ENCODE assay signal across 8 mouse cellular contexts in the genomic region with DNA sequence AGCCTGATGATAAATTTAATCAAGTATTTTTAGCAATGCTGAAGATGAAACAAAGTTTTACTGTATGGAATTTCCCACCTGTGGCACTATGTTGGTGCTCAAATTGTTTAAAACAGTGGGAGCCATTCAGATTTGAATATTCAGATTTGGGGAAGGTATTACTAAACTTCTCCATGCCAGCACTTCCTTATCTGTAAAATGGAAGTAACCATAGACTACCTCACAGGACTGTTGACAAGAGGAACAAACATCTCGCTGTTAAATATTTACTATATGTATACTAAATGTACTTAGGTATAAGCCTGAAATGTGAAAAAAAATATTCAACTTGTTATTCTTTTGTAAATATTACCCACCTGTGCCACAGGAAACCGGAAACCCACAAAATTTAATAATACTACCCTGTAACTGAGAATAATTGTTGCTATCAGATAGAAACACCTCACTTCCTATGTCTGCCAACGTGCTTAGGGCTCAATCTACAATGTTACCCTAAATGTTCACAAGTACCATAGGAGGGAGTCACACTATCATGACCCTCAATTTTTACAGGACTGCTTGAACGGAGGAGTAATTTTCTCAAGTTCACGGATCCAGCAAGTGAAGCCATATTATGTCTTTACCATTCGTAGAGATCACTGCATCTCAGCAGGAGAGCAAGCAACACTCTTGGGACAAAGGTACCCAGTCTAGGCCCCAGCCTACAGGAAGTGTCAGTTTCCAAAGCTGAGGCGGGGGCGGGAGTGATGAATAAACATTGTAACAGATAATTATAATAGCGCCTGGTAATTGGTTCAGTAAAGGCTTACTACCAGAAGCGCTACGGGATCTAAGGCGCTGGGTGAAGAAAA. TPM values are rescaled to one million over a fixed set of nuclear protein-coding genes. Genes with fewer than 3 reads are reported as not detected.
A peak's percentile ranks its signal among the peaks of the same experiment; 100 is the strongest.
DNase-seq lines count a peak whose midpoint lies in the region; ATAC-seq and TF ChIP-seq lines count a peak whose summit lies in the region.

No protein-coding gene starts in this region.

- peak overlapping the region; percentile 98 for H3K4me2 ChIP-seq in CH12.LX (ENCODE audit: insufficient read depth, low read depth, poor library complexity, severe bottlenecking)
- H3K4me2 ChIP-seq in forebrain, embryonic 16.5 days (ENCODE audit: low read length), result peak overlapping the region; percentile 70

- in situ Hi-C loops in CH12.LX (cut with MboI; ENCODE audit: low pct_ligation_motif_present, low pct_unique_long_range_greater_than_20kb, low sequenced_read_pairs), result loop anchor here (10.0 kb wide), 1 partner anchor 51 kb away; a partner anchor contains a TSS

- no peak for TF ChIP-seq RAD21 in CH12.LX (IDR thresholded peaks at IDR 0.05; ENCODE audit: low read depth, low read length)

- H3K4me1 ChIP-seq in heart, adult 2 months (ENCODE audit: control insufficient read depth, insufficient read depth, low read length), result peaks cover 1% of the 10 kb centered on the region
- peaks cover 4 to 31% of the 10 kb centered on the region in 2 experiments; a peak in 3 of 4 replicates for H3K4me1 ChIP-seq in CH12.LX (ENCODE audit: control insufficient read depth in 1 of 2, insufficient read depth in 2 of 2)
- H3K4me1 ChIP-seq in forebrain, embryonic 16.5 days (replicated peaks; ENCODE audit: control insufficient read depth, insufficient read depth, low read length), result peaks cover 13% of the 10 kb centered on the region

- no peaks in the 10 kb centered on the region for H3K79me2 ChIP-seq in heart, adult 2 months (replicated peaks; ENCODE audit: control insufficient read depth, insufficient read depth, low read length)
- H3K79me2 ChIP-seq in CH12.LX (replicated peaks; ENCODE audit: control insufficient read depth, extremely low read depth, insufficient read depth, poor library complexity, severe bottlenecking), result peaks cover 4% of the 10 kb centered on the region; the same call in 1 of the 2 replicates

- WGBS in heart, adult 2 months, result 14% methylated on average over 12 of the region's 12 CpGs
- 15% methylated on average over 12 of the region's 12 CpGs for WGBS in forebrain, embryonic 16.5 days

- peak overlapping the region; percentile 88 for H3K9ac ChIP-seq in heart, adult 2 months (ENCODE audit: low read depth, low read length)
- peak overlapping the region; percentile 74 for H3K9ac ChIP-seq in CH12.LX (ENCODE audit: insufficient read depth, low read depth)
- peak overlapping the region; percentile 84 for H3K9ac ChIP-seq in forebrain, embryonic 16.5 days (replicated peaks; ENCODE audit: low read depth, low read length)

- no peak for TF ChIP-seq EP300 in heart, adult 2 months (IDR thresholded peaks at IDR 0.05; ENCODE audit: insufficient read depth, low read depth, low read length)
- peak; percentile 88 for TF ChIP-seq EP300 in CH12.LX (IDR thresholded peaks at IDR 0.05; ENCODE audit: low read length)

- H3K4me3 ChIP-seq in heart, adult 2 months, result peak overlapping the region; percentile 93
- peak overlapping the region; percentile 68 to 96 (median 87) for H3K4me3 ChIP-seq in CH12.LX (replicated peaks in 1 of 3; ENCODE audit: low read depth in 2 of 3, low read length in 2 of 3, poor library complexity in 1 of 3)
- peak overlapping the region; percentile 87 for H3K4me3 ChIP-seq in forebrain, embryonic 16.5 days (replicated peaks; ENCODE audit: low read length)

- H3K9me3 ChIP-seq in CH12.LX (replicated peaks; ENCODE audit: low read length), result no peaks in the 10 kb centered on the region
- H3K9me3 ChIP-seq in forebrain, embryonic 16.5 days (ENCODE audit: control insufficient read depth, low read length), result no peaks in the 10 kb centered on the region

- no peak for DNase-seq in heart, adult 2 months
- no peak for DNase-seq in heart, adult 9 months (ENCODE audit: low spot score in 2 of 2)
- peak; percentile 81 for DNase-seq in CH12.LX (ENCODE audit: extremely low read depth)
- peak; percentile 48 for DNase-seq in lung, postnatal 25 days (ENCODE audit: low spot score)
- no peak for DNase-seq in right cerebral cortex, adult 2 months (ENCODE audit: low spot score in 2 of 2)
- DNase-seq in cerebellum, adult 8-10 months, result no peak
- DNase-seq in left cerebral cortex, postnatal 25 days (ENCODE audit: low spot score in 2 of 2), result no peak

- intact Hi-C loops in heart, adult 2 months (cut with DNase I), result loop anchor here (5.0 kb wide), 1 partner anchor 54 kb away; a partner anchor contains a TSS
- intact Hi-C loops in left cerebral cortex, postnatal 25 days (cut with DNase I), result no loop called here

- H3K36me3 ChIP-seq in heart, adult 2 months (ENCODE audit: control insufficient read depth, insufficient read depth, low read length), result no peaks in the 10 kb centered on the region; the same call in none of the 2 replicates
- H3K36me3 ChIP-seq in CH12.LX (replicated peaks in 1 of 2; ENCODE audit: control insufficient read depth in 1 of 2, insufficient read depth in 1 of 2, low read length in 1 of 2), result peaks cover 18 to 28% of the 10 kb centered on the region in 2 experiments
- peaks cover 5% of the 10 kb centered on the region; the same call in 1 of the 2 replicates for H3K36me3 ChIP-seq in forebrain, embryonic 16.5 days (ENCODE audit: control insufficient read depth, insufficient read depth)

- dilution Hi-C loops in CH12.LX (cut with MboI; ENCODE audit: extremely low pct_ligation_motif_present, extremely low pct_unique_long_range_greater_than_20kb, low sequenced_read_pairs), result no loop called here

- no peak for TF ChIP-seq CTCF in heart, adult 2 months (IDR thresholded peaks at IDR 0.05)
- TF ChIP-seq CTCF in CH12.LX (conservative IDR thresholded peaks at IDR 0.05 in 1 of 2, IDR thresholded peaks at IDR 0.05 in 1 of 2; ENCODE audit: low read depth in 2 of 2, low read length in 2 of 2), result no peak

- H3K27ac ChIP-seq in heart, adult 2 months, result peak overlapping the region; percentile 87
- H3K27ac ChIP-seq in CH12.LX (ENCODE audit: insufficient read depth, low read depth), result peak overlapping the region; percentile 99
- peak overlapping the region; percentile 72 for H3K27ac ChIP-seq in forebrain, embryonic 16.5 days (ENCODE audit: low read length)

- ATAC-seq in forebrain, embryonic 16.5 days, result peak; percentile 69

- no peak for TF ChIP-seq POLR2A in heart, adult 2 months (IDR thresholded peaks at IDR 0.05; ENCODE audit: insufficient read depth, low read depth, low read length)
- no peak; the same call in 1 of the 2 replicates for TF ChIP-seq POLR2A in CH12.LX (IDR thresholded peaks at IDR 0.05; ENCODE audit: low read depth, low read length)

- H3K27me3 ChIP-seq in heart, adult 2 months (ENCODE audit: control insufficient read depth, insufficient read depth, low read length), result no peaks in the 10 kb centered on the region
- no peaks in the 10 kb centered on the region for H3K27me3 ChIP-seq in CH12.LX (replicated peaks)
- no peaks in the 10 kb centered on the region for H3K27me3 ChIP-seq in forebrain, embryonic 16.5 days (replicated peaks; ENCODE audit: control insufficient read depth, insufficient read depth, low read length)

TF ChIP-seq in CH12.LX, 34 proteins besides CTCF, POLR2A, EP300 and RAD21 (continues in another document):
- TF ChIP-seq CHD1 (IDR thresholded peaks at IDR 0.05; ENCODE audit: low read depth, low read length), result peak; percentile 75
- TF ChIP-seq ELF1 (IDR thresholded peaks at IDR 0.05; ENCODE audit: low read depth, low read length), result peak; percentile 86
- peak; percentile 71 for TF ChIP-seq JUN (IDR thresholded peaks at IDR 0.05; ENCODE audit: insufficient read depth, low read depth, low read length)
- TF ChIP-seq MAFK (IDR thresholded peaks at IDR 0.05; ENCODE audit: insufficient replicate concordance, low read length), result no peak
- TF ChIP-seq MYC (IDR thresholded peaks at IDR 0.05; ENCODE audit: low read depth, low read length), result 0 out of 2 replicates have a peak, but pooled peaks have one; percentile 29
- no peak for TF ChIP-seq PAX5 (IDR thresholded peaks at IDR 0.05; ENCODE audit: low read length)

RNA-seq across cellular contexts. Expression of a gene that starts 0.6 kb away (rescaled TPM):
- 10 to 100 TPM; 47.6 to 60.6 TPM for total RNA-seq in heart, adult 2 months (2021)
- polyA plus RNA-seq in heart, adult 2 months (2012; rRNA removed), result 61.3 and 72.4 TPM in 2 replicates
- 51.4 and 60.0 TPM in 2 replicates for total RNA-seq in CH12.LX (2012; rRNA removed)
- total RNA-seq in CH12.LX (2014; rRNA removed), result 27.9 and 28.7 TPM in 2 replicates
- polyA plus RNA-seq in CH12.LX (2012; ENCODE audit: insufficient read length, low read depth), result 64.1 and 79.8 TPM in 2 replicates
- polyA plus RNA-seq in forebrain, embryonic 16.5 days (2015; fragmentation: Nextera tagmentation; extraction: Ambion mirVana), result 30.8 and 34.3 TPM in 2 replicates
- total RNA-seq in left cerebral cortex, postnatal 25 days (2021), result 10 to 100 TPM; 20.6 to 26.9 TPM

RNA-seq across cellular contexts. Expression of a gene that starts 12.6 kb away (rescaled TPM):
- total RNA-seq in heart, adult 2 months (2021), result not detected
- not detected in 2 replicates for polyA plus RNA-seq in heart, adult 2 months (2012; rRNA removed)
- total RNA-seq in CH12.LX (2012; rRNA removed), result 0.08 and 0.29 TPM in 2 replicates
- not detected in 2 replicates for total RNA-seq in CH12.LX (2014; rRNA removed)
- 0.18 TPM in 1 of 2 replicates, not detected in the other for polyA plus RNA-seq in CH12.LX (2012; ENCODE audit: insufficient read length, low read depth)
- polyA plus RNA-seq in forebrain, embryonic 16.5 days (2015; fragmentation: Nextera tagmentation; extraction: Ambion mirVana), result 21.0 and 27.7 TPM in 2 replicates
- 1 to 10 TPM; 3.5 to 6.6 TPM for total RNA-seq in left cerebral cortex, postnatal 25 days (2021)

RNA-seq across cellular contexts. Expression of a gene that starts 31.9 kb away (rescaled TPM):
- 10 to 100 TPM; 11.2 to 16.5 TPM for total RNA-seq in heart, adult 2 months (2021)
- polyA plus RNA-seq in heart, adult 2 months (2012; rRNA removed), result 23.5 and 26.5 TPM in 2 replicates
- total RNA-seq in CH12.LX (2012; rRNA removed) (0.08 and 0.17 TPM in 2 replicates), CH12.LX (2014; rRNA removed) (0.08 and 0.11 TPM in 2 replicates)
- polyA plus RNA-seq in CH12.LX (2012; ENCODE audit: insufficient read length, low read depth), result 0.10 TPM in 1 of 2 replicates, not detected in the other
- 49.4 and 62.3 TPM in 2 replicates for polyA plus RNA-seq in forebrain, embryonic 16.5 days (2015; fragmentation: Nextera tagmentation; extraction: Ambion mirVana)
- 10 to 100 TPM in 1 of 2 experiments, 1 to 10 TPM in 1; 7.9 to 14.8 TPM for total RNA-seq in left cerebral cortex, postnatal 25 days (2021)

RNA-seq across cellular contexts. Expression of a gene that starts 36.6 kb away (rescaled TPM):
- total RNA-seq in heart, adult 2 months (2021), result 100 to 1,000 TPM; 115 to 129 TPM
- 76.7 and 168 TPM in 2 replicates for polyA plus RNA-seq in heart, adult 2 months (2012; rRNA removed)
- total RNA-seq in CH12.LX (2012; rRNA removed) (309 and 328 TPM in 2 replicates), CH12.LX (2014; rRNA removed) (87.9 and 97.1 TPM in 2 replicates)
- 230 and 281 TPM in 2 replicates for polyA plus RNA-seq in CH12.LX (2012; ENCODE audit: insufficient read length, low read depth)
- 229 and 239 TPM in 2 replicates for polyA plus RNA-seq in forebrain, embryonic 16.5 days (2015; fragmentation: Nextera tagmentation; extraction: Ambion mirVana)
- 10 to 100 TPM; 89.1 to 94.2 TPM for total RNA-seq in left cerebral cortex, postnatal 25 days (2021)

RNA-seq across cellular contexts. Expression of a gene that starts 45.8 kb away (rescaled TPM):
- 1 to 10 TPM; 4.6 to 5.1 TPM for total RNA-seq in heart, adult 2 months (2021)
- polyA plus RNA-seq in heart, adult 2 months (2012; rRNA removed), result 22.0 and 27.0 TPM in 2 replicates
- total RNA-seq in CH12.LX (2012; rRNA removed), result 43.3 and 50.4 TPM in 2 replicates
- 23.8 and 27.8 TPM in 2 replicates for total RNA-seq in CH12.LX (2014; rRNA removed)
- 40.0 and 45.4 TPM in 2 replicates for polyA plus RNA-seq in CH12.LX (2012; ENCODE audit: insufficient read length, low read depth)
- 3.9 and 4.9 TPM in 2 replicates for polyA plus RNA-seq in forebrain, embryonic 16.5 days (2015; fragmentation: Nextera tagmentation; extraction: Ambion mirVana)
- 1 to 10 TPM; 1.7 to 2.8 TPM for total RNA-seq in left cerebral cortex, postnatal 25 days (2021)

Comparison
In these comparisons a context has a peak if more than half of its experiments do, and no peak if none do; other contexts are left out.
1. DNase-seq: peak in CH12.LX (single experiment) and lung, postnatal 25 days (single experiment); none in heart, adult 2 months (0 of 2), heart, adult 9 months (0 of 2), right cerebral cortex, adult 2 months (0 of 2), cerebellum, adult 8-10 months (single experiment) and left cerebral cortex, postnatal 25 days (0 of 2).
2. RNA of a gene that starts 31.9 kb away (total RNA-seq): 11.2 to 16.5 TPM in heart, adult 2 months and 7.9 to 14.8 TPM in left cerebral cortex, postnatal 25 days; 0.08 to 0.17 TPM in CH12.LX; every median in the first group is over 4 times any median in the second.
3. Peak in every context shown above with its lines, with median percentiles within 50 percentile points of each other: H3K27ac ChIP-seq, H3K4me3 ChIP-seq and H3K9ac ChIP-seq.